Mouse (Mus musculus) megakaryocyte, embryonic 14.5 days (primary cell): ENCODE data around the gene Ccdc27. TPM values are rescaled to one million over a fixed set of nuclear protein-coding genes. Genes with fewer than 3 reads are reported as not detected.

Experiments used
- H3K27me3 ChIP-seq: replicated peaks from 2 replicates; pipeline ENCODE3; 2012; ENCODE audit warnings: inconsistent platforms
- H3K36me3 ChIP-seq: replicated peaks from 2 replicates; pipeline ENCODE3; 2012; ENCODE audit warnings: low read length, inconsistent platforms, mixed read lengths
- H3K4me1 ChIP-seq: 2 replicates; pipeline ENCODE4 v1.6.1; 2012; ENCODE audit warnings: inconsistent platforms
- H3K4me3 ChIP-seq: replicated peaks from 2 replicates; pipeline ENCODE3; 2012; ENCODE audit warnings: moderate library complexity, mild to moderate bottlenecking, inconsistent platforms
- H3K9me3 ChIP-seq: 2 replicates; pipeline ENCODE4 v1.6.1; 2012; ENCODE audit warnings: inconsistent platforms
- FLI1 ChIP-seq: IDR thresholded peaks from 2 replicates; pipeline ENCODE4 v1.6.1; 2012; ENCODE audit warnings: low read length, inconsistent platforms, mixed read lengths
- GATA1 ChIP-seq: IDR thresholded peaks from 3 replicates; pipeline ENCODE4 v1.6.1; 2012; ENCODE audit warnings: mixed read lengths, low read length, inconsistent platforms, borderline replicate concordance
- polyA plus RNA-seq: library from polyadenylated mRNA; stranded (reverse); fragments of >175 nt; gene quantifications from 2 replicates; pipeline ENCODE4 v1.2.3, GENCODE M21; 2012; ENCODE audit warnings: low replicate concordance; ENCODE audit not compliant: insufficient read depth

Gene Ccdc27
- polyA plus RNA-seq, 1 experiment, result not detected

DNA sequence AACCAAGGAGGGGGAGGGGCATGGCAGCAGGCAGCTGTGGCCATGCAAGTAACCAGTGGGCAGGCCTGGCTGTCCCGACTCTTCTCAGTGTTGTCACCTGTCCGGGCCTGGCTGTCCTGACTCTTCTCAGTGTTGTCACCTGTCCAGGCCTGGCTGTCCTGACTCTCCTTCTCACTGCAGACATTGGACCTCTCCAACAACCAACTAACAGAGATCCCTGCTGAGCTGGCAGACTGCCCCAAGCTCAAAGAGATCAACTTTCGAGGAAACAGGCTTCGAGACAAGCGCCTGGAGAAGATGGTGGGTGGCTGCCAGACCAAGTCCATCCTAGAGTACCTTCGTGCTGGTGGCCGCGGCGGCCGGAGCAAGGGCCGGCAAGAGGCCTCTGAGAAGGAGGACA lies 27.0 kb downstream of the Ccdc27 start:
- peaks cover 74% of the 10 kb centered on the region for H3K36me3 ChIP-seq

DNA sequence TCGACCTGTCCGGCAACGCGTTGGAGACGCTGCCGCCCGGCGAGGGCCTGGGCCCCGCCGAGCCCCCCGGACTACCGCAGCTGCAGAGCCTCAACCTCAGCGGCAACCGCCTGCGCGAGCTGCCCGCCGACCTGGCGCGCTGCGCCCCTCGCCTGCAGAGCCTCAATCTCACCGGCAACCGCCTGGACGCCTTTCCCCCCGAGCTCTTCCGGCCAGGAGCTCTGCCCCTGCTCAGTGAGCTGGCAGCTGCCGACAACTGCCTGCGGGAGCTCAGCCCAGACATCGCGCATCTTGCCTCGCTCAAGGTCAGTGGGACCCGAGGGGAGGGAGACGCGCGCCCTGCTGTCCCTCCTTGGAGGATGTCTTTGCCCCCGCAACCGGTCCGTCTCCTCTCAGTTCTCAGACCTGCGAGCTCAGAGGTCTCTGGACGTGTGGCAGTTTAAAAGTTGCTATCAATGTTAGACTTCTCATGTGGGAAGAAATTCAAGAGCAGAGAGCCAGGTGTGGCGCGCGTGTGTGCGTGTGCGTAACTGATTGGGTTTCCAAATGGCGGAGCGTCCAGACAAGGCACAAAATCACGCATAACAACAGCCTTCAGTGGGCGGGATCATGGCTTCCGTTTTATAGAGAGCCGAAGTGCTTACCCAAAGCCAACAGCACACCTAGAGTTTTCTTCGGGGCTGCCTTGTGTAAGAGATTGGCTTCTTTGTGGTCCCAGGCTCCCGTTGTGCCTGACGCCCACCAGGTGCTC lies 30.2 kb downstream of the Ccdc27 start:
- TF ChIP-seq FLI1 (no peak), GATA1 (no peak)
- H3K4me1 ChIP-seq, result peaks cover 74% of the 10 kb centered on the region
- H3K36me3 ChIP-seq, result peaks cover 47% of the 10 kb centered on the region
- peak overlapping the region; percentile 99 for H3K4me3 ChIP-seq
- no peaks in the 10 kb centered on the region for H3K9me3 ChIP-seq
- H3K27me3 ChIP-seq, result no peaks in the 10 kb centered on the region

More for the DNA sequence above, 27.0 kb downstream of the Ccdc27 start:
- Histone ChIP-seq H3K9me3 (no peaks in the 10 kb centered on the region), H3K27me3 (no peaks in the 10 kb centered on the region), H3K4me1 (peaks cover 84% of the 10 kb centered on the region), H3K4me3 (no peak overlapping the region)
- TF ChIP-seq FLI1, result no peak
- no peak for TF ChIP-seq GATA1

DNA sequence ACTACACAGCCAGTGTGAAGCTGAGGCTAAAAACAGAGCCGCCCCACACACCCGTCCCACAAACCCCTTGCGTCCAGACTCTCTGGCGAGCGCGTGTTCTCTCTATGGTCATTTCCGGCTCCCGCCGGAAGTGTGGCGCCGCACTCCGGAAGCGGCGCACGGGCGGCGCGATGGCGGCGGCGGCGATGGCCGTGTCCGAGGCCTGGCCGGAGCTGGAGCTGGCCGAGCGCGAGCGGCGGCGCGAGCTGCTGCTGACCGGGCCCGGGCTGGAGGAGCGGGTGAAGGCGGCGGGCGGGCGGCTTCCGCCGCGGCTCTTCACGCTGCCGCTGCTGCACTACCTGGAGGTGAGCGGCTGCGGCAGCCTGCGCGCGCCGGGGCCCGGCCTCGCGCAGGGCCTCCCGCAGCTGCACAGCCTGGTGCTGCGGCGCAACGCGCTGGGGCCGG lies 30.8 kb downstream of the Ccdc27 start, which contains the start of gene Lrrc47:
Lrrc47 (plus strand) TSS at position 86 of the 444 bp plus-strand sequence.
- TF ChIP-seq FLI1 (peak; percentile 96), GATA1 (no peak)
- Histone ChIP-seq H3K4me3 (peak within 1 kb of the TSS; percentile 99), H3K4me1 (peaks cover 74% of the 10 kb centered on the region), H3K27me3 (no peaks in the 10 kb centered on the region), H3K36me3 (peaks cover 47% of the 10 kb centered on the region), H3K9me3 (no peaks in the 10 kb centered on the region)

DNA sequence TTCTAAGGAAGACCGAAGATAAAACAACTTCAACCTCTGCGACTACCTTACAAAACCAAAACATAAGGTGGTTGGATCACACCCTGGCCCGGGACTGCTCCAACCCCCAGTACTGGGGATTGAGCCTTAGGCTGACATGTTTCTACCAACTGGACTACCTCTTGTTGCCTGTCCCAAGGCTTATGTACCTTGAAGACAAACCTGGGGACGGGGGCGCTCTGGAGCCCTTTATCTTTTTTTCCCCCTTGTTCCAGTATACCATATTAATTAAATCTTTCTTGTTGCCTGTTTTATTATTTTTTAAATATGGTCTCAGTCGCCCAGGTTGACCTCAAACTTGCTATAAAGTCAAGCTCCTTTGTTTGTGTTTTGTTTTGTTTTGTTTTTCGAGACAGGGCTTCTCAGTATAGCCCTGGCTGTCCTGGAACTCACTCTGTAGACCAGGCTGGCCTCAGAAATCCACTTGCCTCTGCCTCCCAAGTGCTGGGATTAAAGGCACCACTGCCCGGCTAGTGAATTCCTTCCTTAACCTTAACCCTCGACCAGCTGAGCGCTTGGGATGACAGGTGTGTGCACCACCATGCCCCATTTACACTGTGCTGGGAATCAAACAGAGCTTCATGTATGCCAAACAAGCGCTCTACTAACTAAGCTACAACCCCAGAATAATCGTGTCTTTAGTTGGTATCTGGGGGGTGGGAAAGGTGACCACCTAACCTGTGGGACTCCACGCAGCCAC lies 31.4 kb downstream of the Ccdc27 start:
- Histone ChIP-seq H3K36me3 (peaks cover 47% of the 10 kb centered on the region), H3K9me3 (no peaks in the 10 kb centered on the region), H3K4me3 (peak overlapping the region; percentile 99), H3K4me1 (peaks cover 78% of the 10 kb centered on the region), H3K27me3 (no peaks in the 10 kb centered on the region)
- TF ChIP-seq GATA1 (no peak), FLI1 (no peak)

DNA sequence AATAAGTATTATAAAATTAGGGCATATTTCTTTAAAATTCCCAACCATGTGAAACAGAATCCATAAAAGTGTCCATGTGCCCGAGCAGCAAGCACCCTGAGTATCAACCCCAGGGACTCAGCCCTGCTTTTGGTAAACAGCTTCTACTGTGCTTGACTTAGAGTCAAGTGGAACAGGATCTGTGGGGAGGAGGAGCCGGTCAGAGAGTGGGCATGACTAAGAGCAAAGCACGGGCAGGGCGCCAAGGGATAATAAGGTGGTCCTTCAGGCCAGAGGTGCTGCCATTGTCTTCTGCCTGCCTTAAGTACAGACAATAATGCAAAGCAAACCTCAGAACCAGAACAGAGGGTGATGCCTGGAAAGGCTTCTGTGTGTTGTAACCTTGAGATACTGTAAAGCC lies 34.7 kb downstream of the Ccdc27 start:
- no peak for TF ChIP-seq GATA1
- TF ChIP-seq FLI1, result no peak
- H3K36me3 ChIP-seq, result peaks cover 50% of the 10 kb centered on the region
- peaks cover 61% of the 10 kb centered on the region for H3K4me1 ChIP-seq
- no peak overlapping the region for H3K4me3 ChIP-seq
- peaks cover 4% of the 10 kb centered on the region; the same call in 1 of the 2 replicates for H3K9me3 ChIP-seq
- H3K27me3 ChIP-seq, result no peaks in the 10 kb centered on the region

DNA sequence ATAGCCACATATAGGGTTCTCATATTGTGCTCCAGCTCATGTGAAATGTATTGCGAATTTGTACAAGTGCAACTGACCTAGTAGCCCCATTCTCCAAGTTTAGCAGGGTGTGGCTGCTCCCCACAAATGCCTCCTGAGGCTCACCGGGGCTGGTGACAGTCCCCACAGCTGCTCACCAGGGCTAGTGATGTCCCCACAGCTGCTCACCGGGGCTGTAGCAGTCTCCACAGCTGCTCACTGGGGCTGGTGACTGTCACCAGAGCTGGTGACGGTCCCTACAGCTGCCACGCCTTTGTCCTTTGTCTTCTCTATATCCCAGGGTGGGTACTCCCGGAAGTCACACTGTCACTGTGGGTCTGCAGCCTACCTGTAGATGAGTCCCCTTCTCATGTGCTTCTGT lies 36.2 kb downstream of the Ccdc27 start:
- Histone ChIP-seq H3K9me3 (peaks cover 4% of the 10 kb centered on the region; the same call in 1 of the 2 replicates), H3K27me3 (no peaks in the 10 kb centered on the region), H3K36me3 (peaks cover 62% of the 10 kb centered on the region), H3K4me1 (peaks cover 54% of the 10 kb centered on the region), H3K4me3 (no peak overlapping the region)
- TF ChIP-seq FLI1 (no peak), GATA1 (no peak)

DNA sequence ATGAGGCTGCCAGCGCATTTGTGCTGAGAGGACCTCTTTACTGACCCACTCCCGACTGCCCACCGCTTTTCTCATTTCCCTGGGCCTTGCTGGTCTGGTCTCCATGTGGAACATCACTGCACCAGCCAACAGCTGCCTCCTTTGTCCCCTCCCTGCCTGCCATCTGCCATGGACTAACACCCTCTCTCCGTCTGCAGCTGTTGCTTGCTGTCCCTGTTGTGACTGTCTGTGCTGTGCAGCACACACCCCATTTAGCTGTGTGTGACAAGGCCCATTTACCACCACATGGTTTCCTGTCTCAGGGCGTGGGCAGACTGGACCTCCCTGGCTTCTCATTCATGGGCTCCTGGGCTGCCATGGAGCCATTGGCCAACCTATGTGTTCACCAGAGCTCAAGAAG lies 37.0 kb downstream of the Ccdc27 start:
- Histone ChIP-seq H3K27me3 (no peaks in the 10 kb centered on the region), H3K36me3 (peaks cover 62% of the 10 kb centered on the region), H3K9me3 (peaks cover 4% of the 10 kb centered on the region; the same call in 1 of the 2 replicates), H3K4me3 (peak overlapping the region; percentile 64), H3K4me1 (peaks cover 46% of the 10 kb centered on the region)
- no peak for TF ChIP-seq GATA1
- TF ChIP-seq FLI1, result no peak

DNA sequence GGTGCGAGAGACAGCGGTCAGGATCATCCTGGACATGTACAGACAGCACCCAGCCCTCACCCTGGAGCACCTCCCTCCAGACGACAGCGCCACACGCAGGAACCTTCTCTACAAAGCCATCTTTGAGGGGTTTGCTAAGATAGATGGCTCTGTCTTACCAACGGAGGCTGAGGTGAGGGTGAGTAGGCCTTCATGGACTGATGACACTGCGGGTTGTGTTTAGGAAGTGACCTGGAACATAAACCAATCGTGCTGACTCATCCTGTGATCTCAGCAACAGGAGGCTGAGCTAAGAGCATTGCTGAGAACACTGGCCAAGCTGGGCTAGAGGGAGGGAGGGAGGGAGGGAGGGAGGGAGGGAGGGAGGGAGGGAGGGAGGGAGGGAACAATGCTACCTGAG lies 49.0 kb downstream of the Ccdc27 start:
- no peak overlapping the region for H3K4me3 ChIP-seq
- no peaks in the 10 kb centered on the region for H3K27me3 ChIP-seq
- peaks cover 22% of the 10 kb centered on the region for H3K4me1 ChIP-seq
- TF ChIP-seq GATA1 (no peak), FLI1 (no peak)
- H3K36me3 ChIP-seq, result peaks cover 96% of the 10 kb centered on the region
- H3K9me3 ChIP-seq, result no peaks in the 10 kb centered on the region

DNA sequence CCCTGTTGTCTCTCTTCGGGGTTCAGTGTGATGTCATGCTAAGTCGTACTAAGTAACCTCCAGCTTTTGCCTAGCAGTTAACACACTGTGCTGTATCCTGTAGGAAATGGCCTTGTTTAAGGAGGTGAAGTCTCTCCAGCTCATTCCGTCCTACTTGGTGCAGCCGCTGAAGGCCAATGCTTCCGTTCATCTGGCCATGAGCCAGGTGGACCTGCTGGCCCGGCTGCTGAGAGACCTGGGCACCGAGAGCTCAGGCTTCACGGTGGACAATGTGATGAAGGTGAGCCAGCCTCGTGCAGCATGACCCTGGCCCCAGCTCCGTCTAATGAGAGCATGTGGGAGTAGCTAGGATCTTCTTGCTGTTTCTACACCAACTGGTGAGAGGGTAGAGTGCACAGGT lies 49.8 kb downstream of the Ccdc27 start:
- Histone ChIP-seq H3K9me3 (no peaks in the 10 kb centered on the region), H3K27me3 (no peaks in the 10 kb centered on the region), H3K4me1 (peaks cover 22% of the 10 kb centered on the region), H3K36me3 (peaks cover 96% of the 10 kb centered on the region), H3K4me3 (no peak overlapping the region)
- TF ChIP-seq FLI1, result no peak

DNA sequence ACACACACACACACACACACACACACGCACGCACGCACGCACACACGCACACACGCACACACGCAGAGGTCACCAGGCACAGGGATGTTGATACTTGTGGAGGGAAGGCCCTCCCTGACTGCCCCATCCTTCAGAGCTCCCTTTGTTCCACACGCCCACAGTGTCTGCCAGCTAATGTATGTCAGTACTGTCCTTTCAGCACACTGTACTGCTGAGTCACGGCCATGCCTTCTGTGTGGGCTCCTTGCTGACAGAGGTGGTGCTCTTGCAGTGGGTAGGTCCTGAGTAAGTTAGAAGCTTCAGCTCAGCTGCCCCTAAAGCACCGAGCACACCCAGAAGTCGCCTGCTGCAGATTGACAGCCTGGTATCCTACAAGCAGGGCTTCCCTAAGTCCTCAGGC lies 62.0 kb downstream of the Ccdc27 start:
- Histone ChIP-seq H3K27me3 (no peaks in the 10 kb centered on the region), H3K4me3 (peak overlapping the region; percentile 62), H3K36me3 (peaks cover 68% of the 10 kb centered on the region), H3K4me1 (peaks cover 46% of the 10 kb centered on the region), H3K9me3 (no peaks in the 10 kb centered on the region)
- TF ChIP-seq FLI1 (no peak), GATA1 (no peak)
